Mouse (Mus musculus) adrenal gland, postnatal 36 days (tissue): ENCODE results near the gene Rplp0. TPM values are rescaled to one million over a fixed set of nuclear protein-coding genes. Genes with fewer than 3 reads are reported as not detected.
"Not testable (repeated sequence)": the region's sequence is repeated elsewhere in the genome, so short reads cannot be mapped to it uniquely, and the experiment has no call there.

ENCODE experiments used
- DNase-seq, 2 experiments: peaks; one replicate each; pipeline ENCODE4 v3.0.0; 2021; ENCODE audit warnings: mixed read lengths in 1 of 2
- long read RNA-seq, 2 experiments: library from polyadenylated mRNA; stranded (forward); transcript quantifications; one replicate each; pipeline ENCODE4 v2.0.0; 2021; ENCODE audit warnings: borderline sequencing depth in 2 of 2
- total RNA-seq, 2 experiments: library from RNA; stranded (reverse); gene quantifications; 2 replicates each; pipeline ENCODE4 v1.2.3; 2021

Rplp0 gene
- 100 to 1,000 TPM; 829 to 906 TPM for total RNA-seq
- long read RNA-seq, experiment 1, transcript Rplp0-201 (7 exons, 1,358 nt): major isoform, 1,388 of 1,500 reads
- long read RNA-seq, experiment 1, partial matches to known transcripts: 90 of 1,500 reads
- long read RNA-seq, experiment 1, other reads (novel, unspliced or antisense): 22 of 1,500 reads
- long read RNA-seq, experiment 2, transcript Rplp0-201 (7 exons, 1,358 nt): major isoform, 621 of 689 reads
- long read RNA-seq, experiment 2, partial matches to known transcripts: 67 of 689 reads
- long read RNA-seq, experiment 2, other reads (novel, unspliced or antisense): 1 of 689 reads

- peak; percentile 99 to 100 for DNase-seq
Observed at GRCm38 (mm10) chr5:115559237-115560101, at the start of gene Rplp0. Rplp0 (plus strand) TSS chr5:115559467.

- DNase-seq: no peak
Observed at GRCm38 (mm10) chr5:115509790-115510689, 49.2 kb upstream of the Rplp0 start.

- no peak for DNase-seq
Observed at GRCm38 (mm10) chr5:115512375-115512774, 46.9 kb upstream of the Rplp0 start.

DNA sequence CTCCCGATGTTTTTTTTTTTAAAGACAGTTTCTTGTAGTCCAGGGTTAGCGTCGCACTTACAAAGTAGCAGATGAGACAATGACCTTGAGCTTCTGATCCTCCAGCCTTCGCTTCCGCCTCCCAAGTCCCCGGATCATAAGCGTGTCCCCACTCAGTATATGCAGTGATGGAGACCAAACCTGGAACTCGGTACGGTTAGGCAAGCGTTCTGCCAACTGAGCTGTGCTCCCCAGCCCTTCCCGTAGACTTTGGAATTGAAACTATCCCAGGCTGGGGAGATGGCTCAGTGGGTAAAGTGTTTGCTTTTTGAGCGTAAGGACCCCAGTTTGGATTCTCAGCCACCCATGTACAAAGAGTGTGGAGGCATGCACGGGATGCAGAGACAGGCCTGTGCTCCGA, 46.0 kb upstream of the Rplp0 start:
- DNase-seq: no peak

GRCm38 (mm10) chr5:115513721-115514120, 45.5 kb upstream of the Rplp0 start:
- DNase-seq: no peak

GRCm38 (mm10) chr5:115514346-115514745, 44.9 kb upstream of the Rplp0 start:
- DNase-seq: no peak

- DNase-seq: peak in 1 of 2 experiments; percentile 59
Observed at GRCm38 (mm10) chr5:115514896-115515587, 44.2 kb upstream of the Rplp0 start.

DNA sequence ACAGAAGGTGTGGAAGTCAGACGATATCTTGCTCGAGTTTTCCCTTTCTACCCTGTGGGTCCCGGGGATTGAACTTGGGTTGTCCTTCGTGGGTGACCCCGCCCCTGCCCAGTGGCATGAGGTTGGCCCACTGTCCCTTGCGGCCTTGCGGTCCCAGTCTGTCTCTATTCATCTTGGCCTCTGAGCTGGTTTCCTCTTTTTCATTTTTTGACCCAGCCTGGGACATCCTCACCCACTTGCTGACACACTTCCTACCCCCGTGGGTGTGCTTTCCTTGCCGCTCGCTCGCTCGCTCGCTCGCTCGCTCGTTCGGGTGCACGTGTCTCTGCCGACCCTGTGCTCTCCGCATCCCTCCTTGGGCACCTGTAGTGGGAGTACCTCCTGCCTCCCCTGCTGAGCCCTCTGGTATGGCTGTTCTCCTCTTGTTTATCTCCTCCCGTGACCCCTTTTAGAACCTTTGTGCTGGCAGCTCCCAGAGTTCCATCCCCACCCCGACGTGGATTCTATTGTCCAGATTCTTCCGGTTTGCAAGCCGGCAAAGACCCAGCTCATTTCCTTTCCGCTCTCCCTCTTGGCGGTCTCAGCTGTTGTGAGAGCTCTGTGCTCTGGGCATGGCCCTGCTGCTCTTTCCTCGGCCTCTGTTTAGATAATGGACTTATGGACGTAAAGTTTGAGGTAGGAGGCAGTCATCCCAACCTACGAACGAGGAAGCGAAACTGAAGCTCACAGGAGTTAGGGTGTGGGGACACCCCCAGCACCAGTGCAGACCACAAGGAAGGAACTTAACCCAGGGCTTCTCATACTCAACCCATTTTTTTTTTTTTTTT, 43.0 kb upstream of the Rplp0 start:
- DNase-seq: peak; percentile 47 to 59

DNA sequence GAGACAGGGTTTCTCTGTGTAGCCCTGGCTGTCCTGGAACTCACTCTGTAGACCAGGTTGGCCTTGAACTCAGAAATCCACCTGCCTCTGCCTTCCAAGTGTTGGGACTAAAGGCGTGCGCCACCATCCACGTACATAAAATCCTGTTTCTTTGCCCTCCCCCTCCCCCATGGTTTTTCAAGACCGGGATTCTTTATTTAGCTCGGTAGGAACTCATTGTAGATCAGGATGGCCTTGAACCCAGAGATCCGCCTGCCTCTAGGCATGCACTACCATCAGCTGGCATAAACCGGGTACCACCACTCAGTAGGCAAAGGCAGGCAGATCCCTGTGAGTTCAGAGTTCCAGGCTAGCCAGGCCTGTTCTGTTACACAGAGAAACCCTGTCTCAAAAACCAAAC, 42.4 kb upstream of the Rplp0 start:
- no peak for DNase-seq

- no peak for DNase-seq
Observed at GRCm38 (mm10) chr5:115517501-115517900, 41.8 kb upstream of the Rplp0 start.

DNA sequence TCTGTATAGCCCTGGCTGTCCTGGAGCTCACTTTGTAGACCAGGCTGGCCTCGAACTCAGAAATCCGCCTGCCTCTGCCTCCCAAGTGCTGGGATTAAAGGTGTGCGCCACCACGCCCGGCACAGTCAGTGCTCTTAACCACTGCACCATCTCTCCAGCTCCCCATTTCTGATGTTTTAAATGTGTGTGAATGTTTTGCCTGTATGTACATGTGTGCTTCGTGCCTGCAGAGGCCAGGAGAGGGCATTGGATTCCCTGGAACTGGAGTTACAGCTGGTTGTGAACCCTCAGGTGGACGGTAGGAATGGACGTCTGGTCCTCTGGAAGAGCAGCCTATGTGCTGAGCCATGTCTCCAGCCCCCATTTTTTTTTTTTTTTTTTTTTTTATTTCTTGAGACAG, 41.1 kb upstream of the Rplp0 start:
- DNase-seq: not testable (repeated sequence)

DNA sequence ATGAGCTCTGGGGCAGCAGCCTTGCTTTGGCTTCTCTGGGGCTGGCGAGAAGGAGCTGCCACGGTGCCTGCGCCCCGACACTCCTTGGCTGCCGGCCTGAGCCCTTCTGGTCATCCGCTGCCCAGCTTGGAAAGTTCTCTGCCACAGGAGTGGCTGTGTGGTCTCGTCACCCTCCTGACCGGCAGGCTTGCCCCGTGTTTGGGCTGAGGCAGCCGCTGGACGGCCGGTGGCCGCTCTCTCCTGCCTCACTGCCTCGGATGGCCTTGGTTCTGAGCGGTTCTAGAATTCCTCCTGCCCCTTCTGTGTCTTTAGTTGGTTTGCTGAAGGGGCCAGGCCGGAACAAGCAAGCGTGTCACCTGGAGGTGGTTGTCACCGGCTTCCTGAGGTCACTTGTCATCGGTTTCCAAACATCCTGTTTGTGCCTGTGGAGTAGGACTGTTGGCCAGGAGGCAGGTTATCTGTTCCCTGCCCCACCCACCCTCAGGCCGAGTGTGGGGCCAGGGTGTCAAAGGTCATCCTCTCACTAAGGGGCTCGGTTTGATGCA, 38.9 kb upstream of the Rplp0 start:
- peak; percentile 41 to 51 for DNase-seq

GRCm38 (mm10) chr5:115521553-115522461, 37.5 kb upstream of the Rplp0 start:
- peak; percentile 67 to 76 for DNase-seq

DNA sequence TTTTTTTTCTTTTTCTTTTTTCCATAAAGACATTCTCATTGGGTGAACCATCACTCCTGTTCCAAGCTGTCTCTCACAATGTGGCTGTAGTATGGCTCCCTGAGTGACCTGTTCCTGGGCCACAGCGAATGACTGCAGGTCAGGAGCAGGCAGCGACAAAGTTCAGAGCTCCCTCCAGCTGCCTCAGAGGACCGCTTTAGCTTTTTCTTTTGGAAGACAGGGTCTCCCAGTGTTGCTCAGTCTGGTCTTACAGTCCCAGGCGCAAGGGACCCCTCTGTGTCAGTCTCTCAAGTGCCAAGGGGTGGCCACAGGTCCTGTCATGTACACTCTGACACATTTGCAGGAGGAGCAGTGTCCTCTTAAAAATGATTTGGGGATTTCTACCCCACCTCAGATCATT, 36.7 kb upstream of the Rplp0 start:
- no peak for DNase-seq

GRCm38 (mm10) chr5:115522981-115523499, 36.2 kb upstream of the Rplp0 start:
- no peak for DNase-seq

DNA sequence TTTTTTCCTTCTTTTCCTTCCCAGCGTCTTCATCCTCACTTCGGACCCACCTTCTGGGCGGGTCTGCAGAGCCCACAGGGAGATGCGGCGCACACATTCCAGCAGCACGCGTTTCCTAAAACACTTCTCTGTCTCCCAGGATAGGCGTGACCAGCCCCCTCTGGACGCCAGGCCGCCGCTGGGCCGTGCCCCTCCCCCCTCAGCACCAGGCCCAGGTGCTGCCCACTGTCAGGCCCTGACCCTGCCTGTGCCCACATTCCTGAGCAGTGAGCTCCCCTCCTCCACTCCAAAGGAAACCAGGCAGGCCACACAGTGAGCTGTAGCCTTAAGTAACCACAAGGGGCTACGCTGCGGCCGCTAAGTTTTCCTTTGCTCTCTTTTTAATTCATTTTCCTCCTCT, 35.3 kb upstream of the Rplp0 start:
- DNase-seq: no peak

DNA sequence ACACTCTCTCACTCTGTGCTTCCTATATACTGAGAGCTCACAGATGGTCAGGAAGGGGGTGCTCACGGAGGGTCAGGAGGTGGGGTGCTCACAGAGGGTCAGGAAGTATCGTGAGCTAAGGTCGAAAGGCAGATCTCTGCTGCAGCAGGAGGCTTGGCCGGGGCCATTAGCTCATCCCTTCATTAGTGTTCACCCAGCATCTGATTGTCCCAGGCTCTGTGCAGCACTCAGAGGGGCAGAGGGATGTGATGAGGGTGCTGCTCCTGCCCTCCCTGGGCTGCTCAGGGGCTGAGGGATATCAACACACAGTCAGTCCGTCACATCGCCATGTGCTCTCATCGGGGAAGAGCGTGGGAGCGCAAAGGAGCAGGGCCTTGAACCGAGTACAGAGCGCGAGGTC, 34.8 kb upstream of the Rplp0 start:
- no peak for DNase-seq

GRCm38 (mm10) chr5:115525416-115525815, 33.9 kb upstream of the Rplp0 start:
- DNase-seq: no peak

GRCm38 (mm10) chr5:115525943-115526342, 33.3 kb upstream of the Rplp0 start:
- no peak for DNase-seq
